Mouse (Mus musculus) cerebellum, adult 18-20 months (tissue): ENCODE data around the gene Artn.

Experiments used
- DNase-seq, 2 experiments: peaks; one replicate each; pipeline ENCODE4 v3.0.0; 2021

Artn gene

DNA sequence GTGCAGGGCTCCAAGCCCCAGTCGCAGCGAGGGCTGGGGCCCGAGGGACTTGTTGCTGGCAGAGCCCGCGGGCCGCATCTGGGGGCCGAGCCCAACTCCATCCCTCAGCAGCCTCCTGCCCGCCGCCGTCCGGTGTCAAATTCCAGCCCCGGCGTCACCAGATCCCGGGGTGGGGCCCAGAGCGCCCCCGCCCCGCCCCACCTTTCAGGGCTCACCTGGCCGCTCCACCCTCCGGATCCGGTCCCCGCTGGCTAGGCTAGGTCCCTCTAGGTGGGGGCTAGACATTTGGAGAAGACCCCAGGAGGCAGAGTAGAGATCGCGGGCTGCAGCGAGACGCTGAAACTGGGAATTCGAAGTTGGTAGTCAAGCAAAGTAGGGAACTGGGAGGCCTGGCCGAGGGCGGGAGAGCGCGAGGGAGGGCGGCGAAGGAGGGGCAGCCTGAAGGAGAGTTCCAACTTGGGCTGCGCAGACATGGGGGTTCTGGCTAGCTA, at the start of gene Artn:
Gene Artn, minus strand, starts transcription at position 373 of the 491 bp plus-strand sequence.
- peak in 1 of 2 experiments; percentile 28 for DNase-seq

DNA sequence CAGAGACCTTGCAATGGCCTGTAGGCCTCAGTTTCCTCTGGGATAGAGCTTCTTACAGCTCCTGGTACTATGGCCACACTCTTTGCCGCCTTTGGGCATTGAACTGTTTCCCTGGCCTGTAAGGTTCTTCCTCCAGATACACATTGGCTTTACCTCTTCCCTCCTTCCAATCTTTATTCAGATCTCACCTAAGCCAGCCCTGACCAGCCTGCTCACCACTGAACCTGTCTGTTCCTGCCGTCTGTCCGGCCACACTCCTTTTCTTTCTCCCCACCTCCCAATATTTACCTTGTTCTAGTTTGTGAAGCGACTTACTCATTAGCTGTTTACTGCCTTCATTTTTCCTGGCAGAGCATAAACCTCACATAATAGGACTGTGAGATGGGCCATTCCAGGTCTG, 49.6 kb upstream of the Artn start:
- no peak for DNase-seq

- DNase-seq: no peak
Observed at GRCm38 (mm10) chr4:117978282-117978681, 48.7 kb upstream of the Artn start.

DNA sequence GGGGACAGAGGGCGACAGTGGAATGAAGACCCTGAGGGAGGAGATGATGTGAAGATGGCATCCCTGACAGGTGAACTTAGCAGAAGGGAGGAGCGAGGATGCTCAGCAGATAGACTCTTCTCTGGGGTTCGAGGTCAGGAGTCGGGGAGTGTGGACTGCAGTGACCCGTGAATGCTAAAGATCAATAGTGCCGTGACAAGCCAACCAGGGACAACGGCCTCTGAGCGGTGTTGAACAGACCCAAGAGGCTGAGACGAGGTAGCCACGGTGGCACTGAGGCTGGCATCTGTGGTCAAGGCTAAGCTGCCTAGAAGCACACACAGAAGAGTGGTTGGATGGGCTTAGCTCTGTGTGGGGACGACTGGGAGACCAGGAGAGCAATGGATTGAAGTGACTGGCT, 48.3 kb upstream of the Artn start:
- DNase-seq: no peak

- no peak for DNase-seq
Observed at GRCm38 (mm10) chr4:117977371-117977770, 47.8 kb upstream of the Artn start.

- DNase-seq: no peak
Observed at GRCm38 (mm10) chr4:117975820-117976219, 46.3 kb upstream of the Artn start.

DNA sequence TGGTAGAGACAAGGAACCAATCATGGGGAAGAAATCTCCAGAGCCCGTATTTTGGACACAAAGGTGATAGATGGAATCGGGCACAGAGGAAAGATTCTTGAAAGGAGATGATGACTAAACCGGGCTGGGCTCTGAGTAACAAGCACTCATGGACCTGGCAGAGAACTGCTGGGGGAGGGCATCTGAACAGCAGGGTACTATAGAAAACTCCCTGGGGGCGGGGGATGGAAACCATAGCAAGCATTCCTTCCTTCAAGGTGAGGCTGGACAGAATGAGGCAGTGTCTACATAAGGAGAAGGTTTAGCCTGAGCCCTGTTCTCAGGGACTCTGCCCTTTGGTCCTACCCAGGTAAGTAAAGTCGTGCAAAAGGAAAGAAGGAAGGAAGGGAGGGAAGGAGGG, 45.2 kb upstream of the Artn start:
- no peak for DNase-seq

DNA sequence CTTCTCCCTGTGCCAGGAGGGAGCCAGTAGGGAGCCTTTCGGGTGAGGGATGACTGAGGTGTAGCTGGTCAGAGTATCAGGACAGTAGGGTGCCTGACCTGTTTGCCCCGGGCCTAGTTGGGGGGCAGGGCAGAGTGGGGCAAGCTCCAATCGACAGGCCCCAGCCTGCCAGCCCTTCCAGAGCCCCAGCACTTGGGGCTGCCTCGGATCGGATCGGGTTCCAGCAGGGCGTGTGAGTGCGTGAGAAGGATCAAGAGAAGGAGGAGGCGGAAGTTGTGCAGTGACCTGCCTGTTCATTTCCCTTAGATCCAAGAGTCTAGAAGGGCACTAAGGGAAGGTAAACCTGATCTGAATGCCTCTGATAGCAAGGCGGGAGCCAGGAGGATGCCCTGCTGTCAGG, 43.4 kb upstream of the Artn start:
- DNase-seq: no peak

GRCm38 (mm10) chr4:117964346-117965025, 34.9 kb upstream of the Artn start:
- no peak for DNase-seq

DNA sequence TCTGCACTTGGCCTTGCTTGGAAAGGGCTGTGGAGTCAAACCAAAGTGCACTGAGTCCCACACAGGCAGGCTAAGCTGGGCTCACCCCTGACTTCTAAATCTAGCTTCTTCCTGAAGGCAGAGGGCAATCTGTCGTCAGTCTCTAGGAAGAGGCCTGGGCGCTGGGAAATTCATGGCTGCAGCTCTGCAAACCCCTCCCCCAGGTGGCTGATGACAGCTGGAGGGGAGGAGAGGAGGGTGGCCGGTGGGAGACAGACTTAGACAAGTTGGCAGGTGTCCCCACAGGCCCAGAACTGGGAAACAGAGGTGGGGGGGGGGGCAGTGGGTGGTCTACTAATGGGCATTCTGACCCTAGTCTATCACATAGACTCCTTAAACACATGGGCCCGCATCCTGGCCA, 27.9 kb upstream of the Artn start:
- no peak for DNase-seq

DNA sequence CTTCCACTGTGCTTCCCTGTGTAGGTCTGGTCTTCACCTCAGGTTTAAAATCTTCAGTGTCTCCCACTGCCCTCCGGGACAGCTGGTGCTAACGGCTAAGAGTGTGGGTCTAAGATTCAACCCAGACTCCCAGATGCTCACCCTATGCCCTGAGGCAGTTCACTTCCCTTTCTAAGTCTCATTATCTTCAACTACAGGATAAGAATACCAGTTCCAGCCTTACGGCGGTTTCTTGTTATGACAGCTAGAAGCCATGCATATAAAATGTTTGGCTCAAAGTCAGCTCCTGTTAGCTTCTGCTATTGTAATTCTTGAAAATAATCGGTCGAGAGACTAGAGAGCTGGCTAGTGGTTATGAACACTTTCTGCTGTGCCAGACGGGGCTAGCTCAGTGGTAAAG, 17.9 kb upstream of the Artn start:
- no peak for DNase-seq

- no peak for DNase-seq
Observed at GRCm38 (mm10) chr4:117946639-117947305, 17.2 kb upstream of the Artn start.

DNA sequence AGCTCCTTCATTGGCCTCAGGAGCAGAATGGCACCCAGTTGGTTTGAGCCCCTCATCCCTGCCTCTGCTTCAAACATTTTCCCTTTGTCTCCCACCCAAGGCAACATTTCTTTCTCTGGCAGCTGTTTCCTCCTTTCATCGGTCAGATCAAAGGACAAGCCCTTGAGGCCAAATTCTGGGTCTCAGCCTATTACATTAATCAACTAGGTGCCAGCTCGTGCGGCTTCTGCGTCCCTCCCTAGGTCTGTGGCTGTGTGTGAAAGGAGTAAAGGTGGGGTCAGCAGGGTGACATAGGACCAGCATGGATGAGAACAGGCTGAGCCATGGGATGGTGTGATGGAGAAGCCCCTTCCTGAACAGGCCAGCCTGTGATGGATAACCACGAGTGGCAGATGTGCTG, 13.8 kb upstream of the Artn start:
- no peak for DNase-seq

DNA sequence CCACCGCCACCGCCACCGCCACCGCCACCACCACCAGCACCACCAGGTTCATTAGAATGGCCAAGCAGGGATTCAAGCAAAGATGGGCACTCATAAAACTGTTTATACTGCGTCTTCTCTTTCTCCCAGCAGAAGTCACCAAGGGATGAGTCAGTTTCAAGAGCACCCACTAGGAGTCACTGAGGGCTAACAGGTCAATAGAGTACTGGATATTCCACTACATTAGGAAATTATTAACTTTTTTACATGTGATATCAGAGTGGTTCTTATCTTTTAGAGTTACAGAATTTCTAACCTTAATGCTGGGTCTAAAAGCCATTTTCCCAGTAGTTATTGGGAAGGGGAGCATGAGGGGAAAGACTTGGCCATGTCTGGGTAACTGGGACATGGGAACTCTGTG, 7.4 kb upstream of the Artn start:
- DNase-seq: no peak

DNA sequence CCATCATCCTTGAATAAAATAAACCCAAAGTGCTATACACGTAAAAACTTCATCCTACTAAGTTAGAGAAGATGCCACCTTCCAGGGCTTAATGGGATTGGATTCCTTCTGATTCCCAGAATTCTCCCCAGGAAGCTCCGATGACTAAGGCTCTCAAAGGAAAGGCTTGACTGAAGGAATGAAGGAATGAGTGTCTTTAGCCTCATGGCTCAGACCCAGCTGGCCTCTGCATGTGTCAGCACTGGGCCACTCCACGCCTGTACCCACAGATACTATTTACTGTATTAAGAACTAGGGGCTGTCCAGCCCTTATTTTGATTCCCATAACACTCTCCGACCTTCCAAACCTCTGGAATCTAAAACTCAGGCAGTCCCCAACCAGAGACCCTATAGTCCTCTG, 4.5 kb upstream of the Artn start:
- no peak for DNase-seq

GRCm38 (mm10) chr4:117933248-117933647, 3.7 kb upstream of the Artn start:
- DNase-seq: no peak

GRCm38 (mm10) chr4:117928699-117929241, 793 bp downstream of the Artn start:
- peak; percentile 62 to 64 for DNase-seq

DNA sequence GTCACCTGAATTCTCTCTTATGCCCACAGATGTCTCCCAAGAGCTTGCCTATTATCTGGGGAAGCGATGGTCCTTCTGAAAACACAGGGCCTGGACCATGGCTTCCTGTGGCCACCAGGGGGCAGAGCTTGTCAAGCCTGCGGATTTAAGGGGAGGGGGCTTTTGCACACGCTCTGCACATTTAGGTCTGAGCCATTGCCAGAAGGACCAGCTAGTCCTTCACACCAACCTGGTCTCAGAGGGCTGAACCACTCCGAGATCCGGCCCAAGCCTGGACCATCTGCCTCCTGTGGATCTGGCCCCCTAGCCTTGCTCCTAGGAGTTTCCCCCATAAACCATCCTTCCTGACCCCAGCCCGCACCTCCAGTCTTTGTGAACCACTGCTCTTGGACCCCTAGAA, 1.3 kb downstream of the Artn start:
- DNase-seq: peak; percentile 38 to 51

DNA sequence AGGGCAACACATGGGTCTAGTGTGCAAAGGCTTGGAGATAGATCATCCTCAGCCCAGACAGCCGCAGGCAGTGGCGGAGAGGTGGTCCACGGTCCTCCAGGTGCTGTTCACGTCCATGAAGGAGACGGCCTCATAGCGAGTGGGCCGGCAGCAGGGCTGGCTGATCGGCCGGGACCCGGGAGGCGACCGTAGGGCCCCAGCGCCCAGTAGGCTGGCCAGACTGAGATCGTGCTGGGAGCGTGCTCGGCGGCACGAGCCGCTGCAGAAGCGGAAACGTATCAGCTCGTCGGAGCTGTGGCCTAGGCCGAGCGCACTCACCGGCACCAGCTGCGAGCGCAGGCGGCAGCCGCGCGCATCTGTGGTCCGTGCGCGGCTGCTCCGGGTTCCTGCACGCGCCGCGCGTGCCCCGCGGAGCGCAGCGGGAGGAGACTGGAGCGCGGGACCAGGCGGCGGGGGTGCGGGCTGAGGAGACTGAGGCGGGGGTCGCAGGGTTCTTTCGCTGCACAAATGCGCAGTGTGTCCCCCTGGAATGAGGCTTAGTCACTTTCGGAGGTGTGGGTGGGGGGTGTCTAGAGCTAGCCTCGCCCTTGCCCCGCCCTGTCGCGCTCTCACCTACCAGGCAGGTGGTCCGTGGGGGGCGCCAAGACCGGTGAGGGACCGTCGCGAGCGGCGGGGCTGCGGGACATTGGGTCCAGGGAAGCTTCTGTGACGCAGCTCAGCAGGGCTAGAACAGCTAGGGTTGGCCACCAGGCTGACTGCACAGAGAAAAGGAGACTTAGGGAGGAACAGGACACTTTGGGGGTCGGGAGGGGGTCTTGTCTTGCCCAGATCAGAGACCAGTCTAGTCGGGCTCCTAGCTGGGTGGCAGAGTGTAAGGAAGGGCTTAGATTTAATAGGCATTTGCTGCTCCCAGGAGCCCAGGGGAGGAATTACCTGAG, 2.7 kb downstream of the Artn start:
- peak; percentile 50 to 69 for DNase-seq

DNA sequence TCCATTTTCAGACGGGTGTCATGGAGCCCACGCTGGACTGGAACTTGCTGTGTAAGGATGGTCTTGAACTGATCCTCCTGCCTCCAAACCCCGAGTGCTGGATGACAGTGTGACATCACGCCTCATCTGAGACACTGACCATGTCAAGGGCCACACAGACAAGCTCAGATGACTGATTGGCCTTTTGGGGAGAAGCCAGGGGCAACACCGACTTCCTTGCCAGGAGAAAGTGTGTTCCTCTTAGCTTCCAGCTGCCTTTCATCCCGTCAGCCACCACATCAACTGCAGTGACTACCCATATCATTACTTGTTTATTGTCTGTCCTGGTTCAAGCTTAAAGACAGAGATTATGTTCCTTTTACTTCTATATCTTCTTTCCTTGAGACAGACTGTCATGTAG, 4.6 kb downstream of the Artn start:
- DNase-seq: no peak

DNA sequence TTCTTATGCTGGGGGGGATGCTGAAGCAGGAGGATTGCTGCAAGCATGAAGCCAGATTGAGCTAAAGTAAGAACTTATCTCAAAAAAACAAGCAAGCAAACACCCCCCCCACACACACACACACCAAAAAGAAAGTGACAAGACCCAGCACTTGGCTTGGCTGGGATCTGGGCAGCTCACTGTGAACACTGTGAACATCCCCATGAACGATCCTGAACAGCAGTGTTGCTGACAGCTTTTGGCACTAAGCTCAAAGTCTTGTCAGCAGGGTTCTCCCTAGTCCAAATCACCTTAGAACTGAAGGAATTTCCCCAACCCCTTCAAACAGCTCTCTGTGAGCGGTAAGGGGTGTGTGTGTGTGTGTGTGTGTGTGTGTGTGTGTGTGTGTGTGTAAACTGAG, 6.1 kb downstream of the Artn start:
- no peak for DNase-seq

GRCm38 (mm10) chr4:117921358-117921757, 8.2 kb downstream of the Artn start:
- DNase-seq: no peak

- DNase-seq: no peak
Observed at GRCm38 (mm10) chr4:117918762-117919161, 10.8 kb downstream of the Artn start.
